Comparison of ENCODE assay signal across 8 mouse cellular contexts in genomic region chr7:110121516-110122288, GRCm38 (mm10). TPM values are rescaled to one million over a fixed set of nuclear protein-coding genes. Genes with fewer than 3 reads are reported as not detected.
DNase-seq lines count a peak whose midpoint lies in the region; ATAC-seq lines count a peak whose summit lies in the region.

Wee1 (plus strand) TSS chr7:110122046.

- peak; percentile 98 for ATAC-seq in hindbrain, embryonic 16.5 days

- peak within 1 kb of the TSS; percentile 79 for H3K27ac ChIP-seq in hindbrain, embryonic 16.5 days (ENCODE audit: low read depth, low read length)
- H3K27ac ChIP-seq in macrophage, result peak within 1 kb of the TSS; percentile 80

- DNase-seq in R1 (ENCODE audit: low read depth, low spot score), result peak; percentile 97
- DNase-seq in cerebellum, postnatal 25 days, result peak; percentile 99
- DNase-seq in frontal cortex, postnatal 36 days (ENCODE audit: low spot score in 2 of 2), result peak; percentile 96 to 99
- peak; percentile 96 to 97 for DNase-seq in left cerebral cortex, adult 18-20 months (ENCODE audit: low spot score in 2 of 2)
- peak; percentile 97 for DNase-seq in right cerebral cortex, adult 18-20 months
- DNase-seq in urinary bladder, postnatal 10 days (ENCODE audit: low spot score), result peak; percentile 96

- H3K9me3 ChIP-seq in hindbrain, embryonic 16.5 days (ENCODE audit: control insufficient read depth, low read length), result no peaks in the 10 kb centered on the region

- H3K9ac ChIP-seq in hindbrain, embryonic 16.5 days (ENCODE audit: low read depth, low read length), result peak within 1 kb of the TSS; percentile 79

- peak within 1 kb of the TSS; percentile 88 for H3K4me2 ChIP-seq in hindbrain, embryonic 16.5 days (ENCODE audit: low read length)

- H3K4me1 ChIP-seq in hindbrain, embryonic 16.5 days (ENCODE audit: control insufficient read depth, insufficient read depth, low read depth, low read length), result peaks cover 2% of the 10 kb centered on the region

- peak within 1 kb of the TSS; percentile 85 for H3K4me3 ChIP-seq in hindbrain, embryonic 16.5 days (ENCODE audit: low read length)
- H3K4me3 ChIP-seq in macrophage (ENCODE audit: inconsistent target), result peak within 1 kb of the TSS; percentile 87

- no peaks in the 10 kb centered on the region for H3K36me3 ChIP-seq in hindbrain, embryonic 16.5 days (ENCODE audit: control insufficient read depth, insufficient read depth, low read length)
- no peaks in the 10 kb centered on the region for H3K36me3 ChIP-seq in macrophage (ENCODE audit: inconsistent target)

- WGBS in hindbrain, embryonic 16.5 days, result under 1% methylated on average over 75 of the region's 81 CpGs
- WGBS in macrophage (ENCODE audit: missing documents), result under 1% methylated on average over 68 of the region's 81 CpGs

- H3K27me3 ChIP-seq in hindbrain, embryonic 16.5 days (replicated peaks; ENCODE audit: control insufficient read depth, insufficient read depth, low read length), result no peaks in the 10 kb centered on the region

- peaks cover 39% of the 10 kb centered on the region for H3K79me2 ChIP-seq in macrophage (ENCODE audit: inconsistent target)

RNA-seq across cellular contexts. Expression of gene Wee1, which starts in this region (rescaled TPM):
- 5.1 and 6.5 TPM in 2 replicates for polyA plus RNA-seq in hindbrain, embryonic 16.5 days (2015; fragmentation: Nextera tagmentation; extraction: Ambion mirVana)
- total RNA-seq in left cerebral cortex, adult 18-20 months (2021), result 10 to 100 TPM; 27.3 to 27.4 TPM
- 1 to 10 TPM in 25 of 26 experiments, under 1 TPM in 1; 0.83 to 9.7 (median 3.1) TPM for total RNA-seq in macrophage (2018; cell fraction: chromatin; rRNA removed)
- 10 to 100 TPM in 5 of 26 experiments, 1 to 10 TPM in 21; 3.3 to 13.9 (median 7.7) TPM for total RNA-seq in macrophage (2018; cell fraction: cytosol; rRNA removed)
- 10 to 100 TPM in 3 of 26 experiments, 1 to 10 TPM in 23; 3.3 to 20.2 (median 5.0) TPM for total RNA-seq in macrophage (2018; cell fraction: nucleus; rRNA removed)
- polyA plus RNA-seq in macrophage (2018), result 6.0 to 21.4 TPM (median 10.7 TPM) in 3 replicates

Comparison
In these comparisons a context has a peak if more than half of its experiments do, and no peak if none do; other contexts are left out.
1. Peak in every context shown above with its lines: DNase-seq, ATAC-seq, H3K4me3 ChIP-seq and H3K27ac ChIP-seq.